Mouse (Mus musculus): ENCODE data around the gene Kmt2d.

The Kmt2d gene

DNA sequence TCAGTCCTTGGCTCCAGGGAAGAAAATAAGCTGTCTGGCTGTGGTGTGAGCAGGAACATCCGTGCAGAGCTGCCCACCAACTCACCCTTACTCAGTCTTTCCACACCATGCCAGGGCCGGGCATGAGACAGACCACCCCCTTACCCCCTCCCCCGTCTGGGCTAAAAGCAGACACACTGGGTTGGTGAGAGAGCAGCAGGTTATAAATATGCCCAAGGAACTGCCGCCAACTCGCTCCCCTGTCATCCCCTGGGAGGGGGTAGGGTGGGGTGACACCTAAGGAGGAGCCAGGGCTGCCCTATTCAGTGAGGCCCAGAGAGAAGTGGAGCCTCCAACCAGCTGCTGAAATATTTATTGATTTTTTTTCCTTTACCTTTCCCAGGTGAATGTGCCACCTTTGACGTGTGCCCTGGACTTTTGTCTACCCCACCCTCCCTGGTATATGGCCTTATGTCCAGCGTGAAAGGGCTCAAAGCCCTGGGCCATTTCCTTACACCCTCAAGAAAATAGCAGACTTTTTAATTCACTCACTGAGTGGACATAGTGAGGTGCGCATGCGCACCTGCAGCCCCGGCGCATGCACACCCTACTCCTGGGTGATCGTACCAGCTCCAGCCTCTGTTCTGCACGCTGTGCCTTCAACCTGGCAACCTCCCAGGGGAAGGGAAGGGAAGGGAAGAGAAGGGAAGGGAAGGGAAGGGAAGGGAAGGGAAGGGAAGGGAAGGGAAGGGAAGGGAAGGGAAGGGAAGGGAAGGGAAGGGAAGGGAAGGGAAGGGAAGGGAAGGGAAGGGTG is 74.0 kb downstream of the Kmt2d start:
- TF ChIP-seq CTCF (conservative IDR thresholded peaks at IDR 0.05; ENCODE audit: low read length) (no peak), NANOG (IDR thresholded peaks at IDR 0.05; ENCODE audit: borderline replicate concordance, low read length) (no peak), POU5F1 (IDR thresholded peaks at IDR 0.05; ENCODE audit: borderline replicate concordance, low read length) (no peak)
- H3K27me3 ChIP-seq (ENCODE audit: insufficient read depth, low read length), result peaks cover 97% of the 10 kb centered on the region
- no peaks in the 10 kb centered on the region for H3K36me3 ChIP-seq (ENCODE audit: insufficient read depth, low read length)
- no peaks in the 10 kb centered on the region for H3K9me3 ChIP-seq (ENCODE audit: low read length)
- peaks cover 37% of the 10 kb centered on the region for H3K4me1 ChIP-seq (replicated peaks; ENCODE audit: low read depth, low read length)
- no peak overlapping the region for H3K4me3 ChIP-seq (replicated peaks; ENCODE audit: low read length)

DNA sequence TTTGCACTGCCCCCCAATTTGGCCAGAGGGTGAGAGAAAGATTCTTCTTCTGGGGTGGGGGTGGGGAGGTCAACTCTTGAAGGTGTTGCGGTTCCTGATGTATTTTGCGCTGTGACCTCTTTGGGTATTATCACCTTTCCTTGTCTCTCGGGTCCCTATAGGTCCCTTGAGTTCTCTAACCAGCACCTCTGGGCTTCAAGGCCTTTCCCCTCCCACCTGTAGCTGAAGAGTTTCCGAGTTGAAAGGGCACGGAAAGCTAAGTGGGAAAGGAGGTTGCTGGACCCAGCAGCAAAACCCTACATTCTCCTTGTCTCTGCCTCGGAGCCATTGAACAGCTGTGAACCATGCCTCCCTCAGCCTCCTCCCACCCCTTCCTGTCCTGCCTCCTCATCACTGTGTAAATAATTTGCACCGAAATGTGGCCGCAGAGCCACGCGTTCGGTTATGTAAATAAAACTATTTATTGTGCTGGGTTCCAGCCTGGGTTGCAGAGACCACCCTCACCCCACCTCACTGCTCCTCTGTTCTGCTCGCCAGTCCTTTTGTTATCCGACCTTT is 77.8 kb downstream of the Kmt2d start:
- TF ChIP-seq CTCF (conservative IDR thresholded peaks at IDR 0.05; ENCODE audit: low read length) (no peak), NANOG (IDR thresholded peaks at IDR 0.05; ENCODE audit: borderline replicate concordance, low read length) (no peak), POU5F1 (IDR thresholded peaks at IDR 0.05; ENCODE audit: borderline replicate concordance, low read length) (no peak)
- Histone ChIP-seq H3K9me3 (ENCODE audit: low read length) (no peaks in the 10 kb centered on the region), H3K27me3 (ENCODE audit: insufficient read depth, low read length) (peaks cover 99% of the 10 kb centered on the region), H3K4me3 (replicated peaks; ENCODE audit: low read length) (peak overlapping the region; percentile 62), H3K4me1 (replicated peaks; ENCODE audit: low read depth, low read length) (peaks cover 58% of the 10 kb centered on the region), H3K36me3 (ENCODE audit: insufficient read depth, low read length) (no peaks in the 10 kb centered on the region)

DNA sequence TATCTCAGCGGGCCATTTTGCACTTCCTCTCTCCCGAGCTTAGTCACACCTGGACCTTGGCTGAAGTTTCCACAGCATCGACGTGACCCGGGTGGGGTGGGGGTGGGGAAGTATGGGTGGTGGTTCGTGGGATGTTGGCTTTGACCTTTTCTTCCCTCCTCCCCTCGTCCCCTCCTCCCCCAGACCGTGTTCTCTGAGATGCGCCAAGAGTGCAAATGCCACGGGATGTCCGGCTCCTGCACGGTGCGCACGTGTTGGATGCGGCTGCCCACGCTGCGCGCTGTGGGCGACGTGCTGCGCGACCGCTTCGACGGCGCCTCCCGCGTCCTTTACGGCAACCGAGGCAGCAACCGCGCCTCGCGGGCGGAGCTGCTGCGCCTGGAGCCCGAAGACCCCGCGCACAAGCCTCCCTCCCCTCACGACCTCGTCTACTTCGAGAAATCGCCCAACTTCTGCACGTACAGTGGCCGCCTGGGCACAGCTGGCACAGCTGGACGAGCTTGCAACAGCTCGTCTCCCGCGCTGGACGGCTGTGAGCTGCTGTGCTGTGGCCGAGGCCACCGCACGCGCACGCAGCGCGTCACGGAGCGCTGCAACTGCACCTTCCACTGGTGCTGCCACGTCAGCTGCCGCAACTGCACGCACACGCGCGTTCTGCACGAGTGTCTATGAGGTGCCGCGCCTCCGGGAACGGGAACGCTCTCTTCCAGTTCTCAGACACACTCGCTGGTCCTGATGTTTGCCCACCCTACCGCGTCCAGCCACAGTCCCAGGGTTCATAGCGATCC is 78.6 kb downstream of the Kmt2d start:
- peaks cover 50% of the 10 kb centered on the region for H3K4me1 ChIP-seq (replicated peaks; ENCODE audit: low read depth, low read length)
- no peaks in the 10 kb centered on the region for H3K9me3 ChIP-seq (ENCODE audit: low read length)
- no peak for TF ChIP-seq NANOG (IDR thresholded peaks at IDR 0.05; ENCODE audit: borderline replicate concordance, low read length)
- no peak for TF ChIP-seq CTCF (conservative IDR thresholded peaks at IDR 0.05; ENCODE audit: low read length)
- TF ChIP-seq POU5F1 (IDR thresholded peaks at IDR 0.05; ENCODE audit: borderline replicate concordance, low read length), result no peak
- H3K4me3 ChIP-seq (replicated peaks; ENCODE audit: low read length), result peak overlapping the region; percentile 62
- H3K27me3 ChIP-seq (ENCODE audit: insufficient read depth, low read length), result peaks cover 99% of the 10 kb centered on the region
- H3K36me3 ChIP-seq (ENCODE audit: insufficient read depth, low read length), result no peaks in the 10 kb centered on the region

DNA sequence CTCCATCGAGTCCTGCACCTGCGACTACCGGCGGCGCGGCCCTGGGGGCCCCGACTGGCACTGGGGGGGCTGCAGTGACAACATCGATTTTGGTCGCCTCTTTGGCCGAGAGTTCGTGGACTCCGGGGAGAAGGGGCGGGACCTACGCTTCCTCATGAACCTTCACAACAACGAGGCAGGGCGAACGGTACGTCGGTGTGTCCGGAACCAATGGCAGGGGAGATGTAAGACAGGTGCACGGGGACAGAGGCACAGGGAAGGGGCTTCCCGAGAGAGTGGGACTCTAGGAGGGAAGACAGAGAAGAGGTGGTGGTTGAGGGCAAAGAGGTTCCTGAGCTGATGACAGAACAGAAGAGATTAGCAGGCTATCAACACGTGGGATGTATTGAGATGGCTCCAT is 79.2 kb downstream of the Kmt2d start:
- no peaks in the 10 kb centered on the region for H3K9me3 ChIP-seq (ENCODE audit: low read length)
- H3K4me1 ChIP-seq (replicated peaks; ENCODE audit: low read depth, low read length), result peaks cover 44% of the 10 kb centered on the region
- H3K36me3 ChIP-seq (ENCODE audit: insufficient read depth, low read length), result no peaks in the 10 kb centered on the region
- H3K27me3 ChIP-seq (ENCODE audit: insufficient read depth, low read length), result peaks cover 98% of the 10 kb centered on the region
- H3K4me3 ChIP-seq (replicated peaks; ENCODE audit: low read length), result peak overlapping the region; percentile 62; the same call in 1 of the 2 replicates
- TF ChIP-seq POU5F1 (IDR thresholded peaks at IDR 0.05; ENCODE audit: borderline replicate concordance, low read length) (no peak), CTCF (conservative IDR thresholded peaks at IDR 0.05; ENCODE audit: low read length) (no peak), NANOG (IDR thresholded peaks at IDR 0.05; ENCODE audit: borderline replicate concordance, low read length) (no peak)

- Histone ChIP-seq H3K27me3 (ENCODE audit: insufficient read depth, low read length) (peaks cover 97% of the 10 kb centered on the region), H3K36me3 (ENCODE audit: insufficient read depth, low read length) (no peaks in the 10 kb centered on the region), H3K4me1 (replicated peaks; ENCODE audit: low read depth, low read length) (peaks cover 40% of the 10 kb centered on the region), H3K9me3 (ENCODE audit: low read length) (no peaks in the 10 kb centered on the region), H3K4me3 (replicated peaks; ENCODE audit: low read length) (peak overlapping the region; percentile 62; the same call in 1 of the 2 replicates)
- TF ChIP-seq NANOG (IDR thresholded peaks at IDR 0.05; ENCODE audit: borderline replicate concordance, low read length), result no peak
- no peak for TF ChIP-seq CTCF (conservative IDR thresholded peaks at IDR 0.05; ENCODE audit: low read length)
- no peak for TF ChIP-seq POU5F1 (IDR thresholded peaks at IDR 0.05; ENCODE audit: borderline replicate concordance, low read length)
Measured at GRCm38 (mm10) chr15:98791221-98791620, 79.8 kb downstream of the Kmt2d start.

DNA sequence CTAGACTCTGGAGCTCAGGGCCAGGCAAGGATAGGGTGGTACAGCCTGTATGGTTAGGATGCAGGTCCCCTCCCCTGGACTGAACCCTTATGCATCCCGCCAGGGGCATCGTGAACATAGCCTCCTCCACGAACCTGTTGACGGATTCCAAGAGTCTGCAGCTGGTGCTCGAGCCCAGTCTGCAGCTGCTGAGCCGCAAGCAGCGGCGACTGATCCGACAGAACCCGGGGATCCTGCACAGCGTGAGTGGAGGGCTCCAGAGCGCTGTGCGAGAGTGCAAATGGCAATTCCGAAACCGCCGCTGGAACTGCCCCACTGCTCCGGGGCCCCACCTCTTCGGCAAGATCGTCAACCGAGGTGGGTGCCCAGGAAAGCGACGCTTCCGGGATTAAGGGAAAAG is 80.2 kb downstream of the Kmt2d start:
- TF ChIP-seq NANOG (IDR thresholded peaks at IDR 0.05; ENCODE audit: borderline replicate concordance, low read length) (no peak), POU5F1 (IDR thresholded peaks at IDR 0.05; ENCODE audit: borderline replicate concordance, low read length) (no peak), CTCF (conservative IDR thresholded peaks at IDR 0.05; ENCODE audit: low read length) (no peak)
- no peaks in the 10 kb centered on the region for H3K36me3 ChIP-seq (ENCODE audit: insufficient read depth, low read length)

DNA sequence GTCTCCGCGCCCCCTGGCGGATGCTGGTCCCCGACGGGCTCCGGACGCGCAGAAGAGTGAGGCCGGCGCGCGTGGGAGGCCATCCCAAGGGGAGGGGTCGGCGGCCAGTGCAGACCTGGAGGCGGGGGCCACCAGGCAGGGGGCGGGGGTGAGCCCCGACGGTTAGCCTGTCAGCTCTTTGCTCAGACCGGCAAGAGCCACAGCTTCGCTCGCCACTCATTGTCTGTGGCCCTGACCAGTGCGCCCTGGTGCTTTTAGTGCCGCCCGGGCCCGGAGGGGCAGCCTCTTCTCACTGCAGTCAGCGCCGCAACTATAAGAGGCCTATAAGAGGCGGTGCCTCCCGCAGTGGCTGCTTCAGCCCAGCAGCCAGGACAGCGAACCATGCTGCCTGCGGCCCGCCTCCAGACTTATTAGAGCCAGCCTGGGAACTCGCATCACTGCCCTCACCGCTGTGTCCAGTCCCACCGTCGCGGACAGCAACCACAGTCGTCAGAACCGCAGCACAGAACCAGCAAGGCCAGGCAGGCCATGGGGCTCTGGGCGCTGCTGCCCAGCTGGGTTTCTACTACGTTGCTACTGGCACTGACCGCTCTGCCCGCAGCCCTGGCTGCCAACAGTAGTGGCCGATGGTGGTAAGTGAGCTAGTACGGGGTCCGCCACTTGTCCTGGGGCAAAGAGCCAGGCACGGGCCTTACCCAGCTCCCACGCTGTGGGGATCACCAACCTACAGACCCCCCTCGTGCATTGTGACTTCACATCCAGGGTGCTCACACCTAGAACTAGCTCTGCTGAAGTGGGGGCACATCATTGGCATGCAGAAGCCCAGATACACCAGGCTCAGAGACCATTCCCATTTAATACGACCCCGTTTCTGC is 81.1 kb downstream of the Kmt2d start, which contains the start of gene Wnt1:
Gene Wnt1 (plus strand): TSS at position 197 of the 875 bp plus-strand sequence.
- peaks cover 43% of the 10 kb centered on the region for H3K4me1 ChIP-seq (replicated peaks; ENCODE audit: low read depth, low read length)
- H3K27me3 ChIP-seq (ENCODE audit: insufficient read depth, low read length), result peaks cover 89% of the 10 kb centered on the region
- no peaks in the 10 kb centered on the region for H3K36me3 ChIP-seq (ENCODE audit: insufficient read depth, low read length)
- TF ChIP-seq NANOG (IDR thresholded peaks at IDR 0.05; ENCODE audit: borderline replicate concordance, low read length) (no peak), CTCF (conservative IDR thresholded peaks at IDR 0.05; ENCODE audit: low read length) (no peak; the same call in 1 of the 2 replicates), POU5F1 (IDR thresholded peaks at IDR 0.05; ENCODE audit: borderline replicate concordance, low read length) (no peak)
- no peaks in the 10 kb centered on the region for H3K9me3 ChIP-seq (ENCODE audit: low read length)
- peak within 1 kb of the TSS; percentile 62 for H3K4me3 ChIP-seq (replicated peaks; ENCODE audit: low read length)

More for the DNA sequence above, 80.2 kb downstream of the Kmt2d start:
- Histone ChIP-seq H3K27me3 (ENCODE audit: insufficient read depth, low read length) (peaks cover 92% of the 10 kb centered on the region), H3K4me1 (replicated peaks; ENCODE audit: low read depth, low read length) (peaks cover 40% of the 10 kb centered on the region), H3K9me3 (ENCODE audit: low read length) (no peaks in the 10 kb centered on the region), H3K4me3 (replicated peaks; ENCODE audit: low read length) (peak overlapping the region; percentile 62)
